Mouse (Mus musculus) limb, embryonic 10.5 days (tissue): Measurements from ENCODE around the gene Ppp2ca. TPM values are rescaled to one million over a fixed set of nuclear protein-coding genes. Genes with fewer than 3 reads are reported as not detected.

Experiments used
- microRNA-seq: library from miRNA; unstranded; fragments of <30 nt; microRNA quantifications from one replicate; pipeline ENCODE4, GENCODE M21; 2017
- polyA plus RNA-seq: library from polyadenylated mRNA; unstranded; fragments of >200 nt; fragmentation: Nextera tagmentation; extraction: Ambion mirVana; gene quantifications from 2 replicates; pipeline ENCODE4 v1.2.1, GENCODE M21; 2016

The Ppp2ca gene
- polyA plus RNA-seq, 1 experiment from 2014 or later = 92.2 TPM

Small RNA genes lying within 50 kb of the gene (microRNA-seq; reads per million reads assigned to microRNA genes)
- gene Gm24157 = 0.88 reads per million
- 26.4 reads per million, percentile 32 among the genes with 10 or more reads in this experiment for gene Mir3061

Other genes starting within 250 kb of the Ppp2ca start
- gene Jade2, start 241.0 kb upstream of the Ppp2ca start, polyA plus RNA-seq = 0.69 and 0.78 TPM in 2 replicates
- 132 and 141 TPM in 2 replicates for gene Cdkn2aipnl, start 131.0 kb upstream of the Ppp2ca start, polyA plus RNA-seq
- gene Ube2b, start 97.9 kb upstream of the Ppp2ca start, polyA plus RNA-seq = 213 and 227 TPM in 2 replicates
- 11.7 and 11.8 TPM in 2 replicates for gene Cdkl3, start 94.5 kb upstream of the Ppp2ca start, polyA plus RNA-seq
- not detected in 2 replicates for gene Olfr1373, start 46.8 kb downstream of the Ppp2ca start, polyA plus RNA-seq
- not detected in 2 replicates for gene Olfr1371, start 115.3 kb downstream of the Ppp2ca start, polyA plus RNA-seq
- 876 and 900 TPM in 2 replicates for gene Skp1a, start 133.3 kb downstream of the Ppp2ca start, polyA plus RNA-seq
- 24.4 and 41.7 TPM in 2 replicates for gene Tcf7, start 184.3 kb downstream of the Ppp2ca start, polyA plus RNA-seq